Mouse (Mus musculus) testis, adult 2 months (tissue): ENCODE data around the gene Luzp4. TPM values are rescaled to one million over a fixed set of nuclear protein-coding genes. Genes with fewer than 3 reads are reported as not detected.
"Not testable (repeated sequence)": the region's sequence is repeated elsewhere in the genome, so short reads cannot be mapped to it uniquely, and the experiment has no call there.

Experiments
- H3K27ac ChIP-seq: fragments of 200-500 bp; 2 replicates; pipeline ENCODE4 v1.5.1; 2012; ENCODE audit warnings: low read depth, low read length; ENCODE audit not compliant: control insufficient read depth, insufficient read depth
- H3K27me3 ChIP-seq: fragments of 200-500 bp; 2 replicates; pipeline ENCODE4 v1.6.1; 2012; ENCODE audit warnings: mild to moderate bottlenecking, low read length, moderate library complexity; ENCODE audit not compliant: control insufficient read depth, insufficient read depth
- H3K36me3 ChIP-seq: fragments of 200-500 bp; 2 replicates; pipeline ENCODE4 v1.6.1; 2012; ENCODE audit warnings: mild to moderate bottlenecking, low read length; ENCODE audit not compliant: control insufficient read depth, insufficient read depth
- H3K4me1 ChIP-seq: fragments of 200-500 bp; 2 replicates; pipeline ENCODE4 v1.6.1; 2012; ENCODE audit warnings: low read length; ENCODE audit not compliant: control insufficient read depth, insufficient read depth
- H3K4me3 ChIP-seq: fragments of 200-500 bp; 2 replicates; pipeline ENCODE4 v1.5.1; 2012; ENCODE audit warnings: low read depth, mild to moderate bottlenecking, low read length, moderate library complexity, mixed read lengths; ENCODE audit not compliant: control insufficient read depth
- polyA plus RNA-seq: library from polyadenylated mRNA; depleted of rRNA; stranded (reverse); fragments of >200 nt; gene quantifications from 2 replicates; pipeline ENCODE4 v1.2.3, GENCODE M21; 2012; rRNA removed

Gene Luzp4
- polyA plus RNA-seq: 1.5 and 2.5 TPM in 2 replicates

DNA sequence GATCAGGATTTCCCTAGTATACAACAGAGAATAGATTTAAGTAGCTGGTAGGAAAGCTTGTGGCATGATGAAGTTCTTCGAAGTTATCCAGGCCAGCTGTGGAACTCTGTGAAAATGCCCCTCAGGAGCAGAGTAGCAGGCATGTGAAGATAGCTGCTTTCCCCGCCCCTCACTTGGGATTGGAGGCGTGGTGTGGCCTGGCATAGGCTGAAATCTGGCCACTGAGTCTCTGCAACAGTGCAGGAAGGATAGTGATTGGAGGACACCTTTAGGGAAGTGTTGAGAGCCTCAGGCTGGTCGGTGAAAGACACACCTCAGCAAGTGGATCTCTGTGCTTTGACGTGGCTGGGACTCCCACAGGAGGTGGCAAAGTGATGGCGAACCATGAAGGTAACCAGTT lies at the start of gene Luzp4:
Gene Luzp4 (plus strand): TSS at position 301 of the 400 bp plus-strand sequence.
- H3K36me3 ChIP-seq, H3K27me3 ChIP-seq, H3K27ac ChIP-seq, H3K4me1 ChIP-seq, H3K4me3 ChIP-seq: not testable (repeated sequence)

- not testable (repeated sequence) for H3K27me3 ChIP-seq, H3K4me3 ChIP-seq, H3K4me1 ChIP-seq, H3K36me3 ChIP-seq, H3K27ac ChIP-seq
Observed at GRCm38 (mm10) chrX:148841801-148842200, 15.6 kb upstream of the Luzp4 start.

Other genes with a start within 250 kb of the Luzp4 start
- 0.38 and 0.43 TPM in 2 replicates for gene Gm8334, start 242.5 kb upstream of the Luzp4 start, polyA plus RNA-seq
- gene Gm15127, start 194.0 kb upstream of the Luzp4 start, polyA plus RNA-seq: 0.55 and 1.1 TPM in 2 replicates
- not detected in 2 replicates for gene Ott, start 216.6 kb downstream of the Luzp4 start, polyA plus RNA-seq